Mouse (Mus musculus): Measurements from ENCODE around the gene C130026I21Rik. TPM values are rescaled to one million over a fixed set of nuclear protein-coding genes. Genes with fewer than 3 reads are reported as not detected.
"Not testable (repeated sequence)": the region's sequence is repeated elsewhere in the genome, so short reads cannot be mapped to it uniquely, and the experiment has no call there.

The C130026I21Rik gene
- total RNA-seq, 2 experiments from 2014 or later = 1.0 TPM; not detected in 1

- DNase-seq = not testable (repeated sequence)
These were observed 148.5 kb downstream of the C130026I21Rik start for GRCm38 (mm10) chr1:85121841-85122240.

GRCm38 (mm10) chr1:85118341-85118740, 152.0 kb downstream of the C130026I21Rik start:
- not testable (repeated sequence) for DNase-seq

GRCm38 (mm10) chr1:85117537-85117936, 152.8 kb downstream of the C130026I21Rik start:
- not testable (repeated sequence) for DNase-seq

- not testable (repeated sequence) for DNase-seq
These were observed 155.5 kb downstream of the C130026I21Rik start for GRCm38 (mm10) chr1:85114666-85115402.

- DNase-seq = not testable (repeated sequence)
These were observed 156.3 kb downstream of the C130026I21Rik start for GRCm38 (mm10) chr1:85114078-85114477.

GRCm38 (mm10) chr1:85112889-85113288, 157.5 kb downstream of the C130026I21Rik start:
- DNase-seq = not testable (repeated sequence)

GRCm38 (mm10) chr1:85112266-85112665, 158.1 kb downstream of the C130026I21Rik start:
- not testable (repeated sequence) for DNase-seq

- peak; percentile 21 for DNase-seq
These were observed 158.8 kb downstream of the C130026I21Rik start for GRCm38 (mm10) chr1:85111572-85111971.

- DNase-seq = not testable (repeated sequence)
These were observed 159.5 kb downstream of the C130026I21Rik start for GRCm38 (mm10) chr1:85110876-85111275.

GRCm38 (mm10) chr1:85109753-85110152, 160.6 kb downstream of the C130026I21Rik start, which contains the start of gene A530032D15Rik:
TSS of gene A530032D15Rik (minus strand) at chr1:85109853.
- DNase-seq = not testable (repeated sequence)

- not testable (repeated sequence) for DNase-seq
These were observed 164.4 kb downstream of the C130026I21Rik start for GRCm38 (mm10) chr1:85106013-85106412.

GRCm38 (mm10) chr1:85105336-85105735, 165.0 kb downstream of the C130026I21Rik start:
- not testable (repeated sequence) for DNase-seq

GRCm38 (mm10) chr1:85101754-85102153, 168.6 kb downstream of the C130026I21Rik start:
- not testable (repeated sequence) for DNase-seq

- not testable (repeated sequence) for DNase-seq
These were observed 170.5 kb downstream of the C130026I21Rik start, which contains the start of gene Gm10553 for GRCm38 (mm10) chr1:85099864-85100263. TSS of gene Gm10553 (plus strand) at chr1:85100164.

- DNase-seq = not testable (repeated sequence)
These were observed 171.3 kb downstream of the C130026I21Rik start for GRCm38 (mm10) chr1:85099081-85099480.

- DNase-seq = not testable (repeated sequence)
These were observed 177.3 kb downstream of the C130026I21Rik start for GRCm38 (mm10) chr1:85093011-85093572.

- DNase-seq = not testable (repeated sequence)
These were observed 178.2 kb downstream of the C130026I21Rik start for GRCm38 (mm10) chr1:85092169-85092568.

GRCm38 (mm10) chr1:85086211-85086610, 184.2 kb downstream of the C130026I21Rik start:
- not testable (repeated sequence) for DNase-seq

- not testable (repeated sequence) for DNase-seq
These were observed 185.6 kb downstream of the C130026I21Rik start for GRCm38 (mm10) chr1:85084803-85085202.

- DNase-seq = not testable (repeated sequence)
These were observed 197.3 kb downstream of the C130026I21Rik start for GRCm38 (mm10) chr1:85073099-85073498.

GRCm38 (mm10) chr1:85071690-85072089, 198.7 kb downstream of the C130026I21Rik start:
- DNase-seq = not testable (repeated sequence)

GRCm38 (mm10) chr1:85035801-85036200, 234.6 kb downstream of the C130026I21Rik start:
- not testable (repeated sequence) for DNase-seq

GRCm38 (mm10) chr1:85034394-85034793, 236.0 kb downstream of the C130026I21Rik start:
- not testable (repeated sequence) for DNase-seq
